In genomic region chr11:103332890-103333651, GRCm38 (mm10) we compare ENCODE assay signal across 8 mouse cellular contexts. TPM values are rescaled to one million over a fixed set of nuclear protein-coding genes. Genes with fewer than 3 reads are reported as not detected.
A peak's percentile ranks its signal among the peaks of the same experiment; 100 is the strongest.
DNase-seq lines count a peak whose midpoint lies in the region; ATAC-seq and TF ChIP-seq lines count a peak whose summit lies in the region.
"Had no signal": no experiment of that assay in that cellular context is flagged by ENCODE, and none has a peak within 500 bp of the region (broad histone marks: within the 10 kb centered on the region; RNA-seq: fewer than 3 reads in every experiment).

No protein-coding gene starts in this region.

- no peak for ATAC-seq in liver, postnatal 0 days
- ATAC-seq in hindbrain, embryonic 16.5 days: peak; percentile 41
- ATAC-seq in neural tube, embryonic 15.5 days (ENCODE audit: low FRiP score): peak; percentile 45; the same call in 1 of the 2 replicates

- H3K9me3 ChIP-seq in liver, postnatal 0 days (ENCODE audit: low read length): no peaks in the 10 kb centered on the region
- H3K9me3 ChIP-seq in hindbrain, embryonic 16.5 days (ENCODE audit: control insufficient read depth, low read length): no peaks in the 10 kb centered on the region
- no peaks in the 10 kb centered on the region for H3K9me3 ChIP-seq in neural tube, embryonic 15.5 days (replicated peaks)
- H3K9me3 ChIP-seq: liver, embryonic 15.5 days had no signal

- no peak for TF ChIP-seq EP300 in liver, postnatal 0 days (IDR thresholded peaks at IDR 0.05; ENCODE audit: low read depth)

- TF ChIP-seq CTCF in liver, adult 2 months (IDR thresholded peaks at IDR 0.05; ENCODE audit: low read depth, low read length): no peak
- TF ChIP-seq CTCF in liver, postnatal 0 days (IDR thresholded peaks at IDR 0.05; ENCODE audit: low read depth): no peak

- H3K36me3 ChIP-seq in liver, adult 2 months (ENCODE audit: control insufficient read depth, insufficient read depth, low read length): no peaks in the 10 kb centered on the region
- H3K36me3 ChIP-seq in liver, postnatal 0 days (replicated peaks; ENCODE audit: insufficient read depth, low read length): peaks cover 10% of the 10 kb centered on the region; the same call in 1 of the 2 replicates
- no peaks in the 10 kb centered on the region for H3K36me3 ChIP-seq in hindbrain, embryonic 16.5 days (ENCODE audit: control insufficient read depth, insufficient read depth, low read length)
- H3K36me3 ChIP-seq in neural tube, embryonic 15.5 days: no peaks in the 10 kb centered on the region

- no peak for TF ChIP-seq POLR2A in liver, adult 2 months (IDR thresholded peaks at IDR 0.05; ENCODE audit: extremely low read depth, insufficient read depth, low read length)

- H3K27me3 ChIP-seq in liver, adult 2 months (ENCODE audit: control insufficient read depth, insufficient read depth, low read length): no peaks in the 10 kb centered on the region
- H3K27me3 ChIP-seq in liver, postnatal 0 days (ENCODE audit: insufficient read depth, low read length): 0 out of 2 replicates have a peak, but pooled peaks cover 4% of the 10 kb centered on the region
- H3K27me3 ChIP-seq in hindbrain, embryonic 16.5 days (replicated peaks; ENCODE audit: control insufficient read depth, insufficient read depth, low read length): no peaks in the 10 kb centered on the region; the same call in none of the 2 replicates
- peaks cover 25% of the 10 kb centered on the region for H3K27me3 ChIP-seq in neural tube, embryonic 15.5 days (replicated peaks)

- H3K79me2 ChIP-seq in liver, adult 2 months (ENCODE audit: control insufficient read depth, insufficient read depth, low read length): no peaks in the 10 kb centered on the region

- WGBS in liver, adult 2 months: 58% methylated on average over 34 of the region's 34 CpGs
- WGBS in liver, postnatal 0 days (ENCODE audit: insufficient replicate concordance): 69% methylated on average over 34 of the region's 34 CpGs
- WGBS in hindbrain, embryonic 16.5 days: 18% methylated on average over 34 of the region's 34 CpGs
- 26% methylated on average over 34 of the region's 34 CpGs for WGBS in neural tube, embryonic 15.5 days

- no peak overlapping the region for H3K9ac ChIP-seq in liver, adult 2 months (ENCODE audit: low read depth, low read length)
- H3K9ac ChIP-seq in liver, postnatal 0 days (replicated peaks): no peak overlapping the region
- peak overlapping the region; percentile 56 for H3K9ac ChIP-seq in hindbrain, embryonic 16.5 days (ENCODE audit: low read depth, low read length)
- H3K9ac ChIP-seq in neural tube, embryonic 15.5 days (replicated peaks): peak overlapping the region; percentile 17; the same call in 1 of the 2 replicates
- H3K9ac ChIP-seq: liver, embryonic 15.5 days had no signal

- H3K4me3 ChIP-seq in liver, adult 2 months (ENCODE audit: insufficient read depth, low read depth, low read length): peak overlapping the region; percentile 9; the same call in 1 of the 2 replicates
- no peak overlapping the region for H3K4me3 ChIP-seq in liver, postnatal 0 days (ENCODE audit: low read depth, low read length)
- H3K4me3 ChIP-seq in hindbrain, embryonic 16.5 days (ENCODE audit: low read length): peak overlapping the region; percentile 36
- H3K4me3 ChIP-seq in neural tube, embryonic 15.5 days (replicated peaks): peak overlapping the region; percentile 31
- H3K4me3 ChIP-seq: liver, embryonic 15.5 days had no signal

- no peak for DNase-seq in liver, adult 2 months (ENCODE audit: extremely low read depth, low read depth, low spot score)
- no peak for DNase-seq in liver, postnatal 0 days
- peak; percentile 66 to 68 for DNase-seq in cerebellum, postnatal 25 days
- no peak for DNase-seq in left cerebral cortex, adult 8-10 months (ENCODE audit: low spot score in 2 of 2)
- DNase-seq in frontal cortex, postnatal 10 days (ENCODE audit: low spot score in 2 of 2): no peak

- H3K4me2 ChIP-seq in liver, postnatal 0 days (ENCODE audit: low read depth, low read length): no peak overlapping the region
- H3K4me2 ChIP-seq in hindbrain, embryonic 16.5 days (ENCODE audit: low read length): peak overlapping the region; percentile 62
- peak overlapping the region; percentile 59 for H3K4me2 ChIP-seq in neural tube, embryonic 15.5 days
- H3K4me2 ChIP-seq: liver, embryonic 15.5 days had no signal

- H3K4me1 ChIP-seq in liver, adult 2 months (ENCODE audit: control insufficient read depth, insufficient read depth, low read length): no peaks in the 10 kb centered on the region
- no peaks in the 10 kb centered on the region; the same call in 1 of the 2 replicates for H3K4me1 ChIP-seq in liver, postnatal 0 days (ENCODE audit: insufficient read depth)
- peaks cover 15% of the 10 kb centered on the region for H3K4me1 ChIP-seq in hindbrain, embryonic 16.5 days (ENCODE audit: control insufficient read depth, insufficient read depth, low read depth, low read length)
- peaks cover 23% of the 10 kb centered on the region for H3K4me1 ChIP-seq in neural tube, embryonic 15.5 days
- H3K4me1 ChIP-seq: liver, embryonic 15.5 days had no signal

- no peak overlapping the region for H3K27ac ChIP-seq in liver, adult 2 months (replicated peaks; ENCODE audit: insufficient read depth, low read depth, low read length)
- no peak overlapping the region for H3K27ac ChIP-seq in liver, postnatal 0 days (ENCODE audit: low read depth)
- peak overlapping the region; percentile 40; the same call in 1 of the 2 replicates for H3K27ac ChIP-seq in hindbrain, embryonic 16.5 days (ENCODE audit: low read depth, low read length)
- H3K27ac ChIP-seq in neural tube, embryonic 15.5 days (replicated peaks): 0 out of 2 replicates have a peak overlapping the region, but pooled peaks have one; percentile 29
- H3K27ac ChIP-seq: liver, embryonic 15.5 days had no signal

RNA-seq across cellular contexts. Expression of gene Arhgap27, which starts 30.4 kb away (rescaled TPM):
- total RNA-seq in liver, adult 2 months (2014; rRNA removed): 0.55 and 1.2 TPM in 2 replicates
- polyA plus RNA-seq in liver, adult 2 months (2012; rRNA removed): 1.6 and 3.0 TPM in 2 replicates
- 3.2 and 3.3 TPM in 2 replicates for polyA plus RNA-seq in liver, postnatal 0 days (2015; fragmentation: Nextera tagmentation; extraction: Ambion mirVana)
- polyA plus RNA-seq in hindbrain, embryonic 16.5 days (2015; fragmentation: Nextera tagmentation; extraction: Ambion mirVana): 4.8 and 5.6 TPM in 2 replicates
- polyA plus RNA-seq in neural tube, embryonic 15.5 days (2015; fragmentation: Nextera tagmentation; extraction: Ambion mirVana): 6.3 and 8.3 TPM in 2 replicates
- total RNA-seq in left cerebral cortex, adult 8-10 months (2022): 10 to 100 TPM; 17.6 to 21.1 (median 19.1) TPM

Comparison
In these comparisons a context has a peak if more than half of its experiments do, and no peak if none do; other contexts are left out.
1. DNase-seq: peak in cerebellum, postnatal 25 days (2 of 2); none in liver, adult 2 months (single experiment), liver, postnatal 0 days (single experiment), left cerebral cortex, adult 8-10 months (0 of 2) and frontal cortex, postnatal 10 days (0 of 2).
2. H3K27ac ChIP-seq: peak in hindbrain, embryonic 16.5 days (single experiment) and neural tube, embryonic 15.5 days (single experiment); none in liver, adult 2 months (single experiment) and liver, postnatal 0 days (single experiment).
3. H3K9ac ChIP-seq: peak in hindbrain, embryonic 16.5 days (single experiment) and neural tube, embryonic 15.5 days (single experiment); none in liver, adult 2 months (single experiment) and liver, postnatal 0 days (single experiment).